Mouse (Mus musculus) cerebellum, adult 2 months (tissue): Measurements from ENCODE around the gene Ankrd40. TPM values are rescaled to one million over a fixed set of nuclear protein-coding genes. Genes with fewer than 3 reads are reported as not detected.

Experiments
- DNase-seq, 2 experiments: peaks; one replicate each; pipeline ENCODE4 v3.0.0; 2021
- H3K27ac ChIP-seq: fragments of 200-500 bp; 2 replicates; pipeline ENCODE4 v1.5.1; 2012; ENCODE audit warnings: low read length, control low read depth, inconsistent platforms; ENCODE audit not compliant: insufficient read depth
- H3K27me3 ChIP-seq: fragments of 200-500 bp; 2 replicates; pipeline ENCODE4 v1.6.1; 2012; ENCODE audit warnings: inconsistent platforms, mild to moderate bottlenecking, low read length, moderate library complexity; ENCODE audit not compliant: control insufficient read depth, insufficient read depth
- H3K4me1 ChIP-seq: fragments of 200-500 bp; 2 replicates; pipeline ENCODE4 v1.6.1; 2011; ENCODE audit warnings: low read length; ENCODE audit not compliant: control insufficient read depth, insufficient read depth
- H3K4me3 ChIP-seq: fragments of 200-500 bp; replicated peaks from 2 replicates; pipeline ENCODE3; 2011; ENCODE audit warnings: mild to moderate bottlenecking, low read depth, low read length, control low read depth; ENCODE audit not compliant: insufficient read depth
- CTCF ChIP-seq: fragments of 200-500 bp; IDR thresholded peaks from 2 replicates; pipeline ENCODE4 v1.5.1; 2011; ENCODE audit warnings: low read depth, mild to moderate bottlenecking, control low read depth, low read length, moderate library complexity, borderline replicate concordance; ENCODE audit not compliant: insufficient read depth
- POLR2A ChIP-seq: fragments of 200-500 bp; IDR thresholded peaks from 2 replicates; pipeline ENCODE4 v1.6.1; 2011; ENCODE audit warnings: low read length, control low read depth, borderline replicate concordance; ENCODE audit not compliant: insufficient read depth
- WGBS: fragments of 180-500 bp; shearing (Covaris S2); methylation state at CpG from one replicate; pipeline ENCODE4 v1.1.7; 2018; 5-methylcytosine and 5-hydroxymethylcytosine counted together
- polyA plus RNA-seq: library from polyadenylated mRNA; depleted of rRNA; stranded (reverse); fragments of >200 nt; gene quantifications from 2 replicates; pipeline ENCODE4 v1.2.3, GENCODE M21; 2012

The Ankrd40 gene
- polyA plus RNA-seq, 1 experiment, result 243 TPM

DNA sequence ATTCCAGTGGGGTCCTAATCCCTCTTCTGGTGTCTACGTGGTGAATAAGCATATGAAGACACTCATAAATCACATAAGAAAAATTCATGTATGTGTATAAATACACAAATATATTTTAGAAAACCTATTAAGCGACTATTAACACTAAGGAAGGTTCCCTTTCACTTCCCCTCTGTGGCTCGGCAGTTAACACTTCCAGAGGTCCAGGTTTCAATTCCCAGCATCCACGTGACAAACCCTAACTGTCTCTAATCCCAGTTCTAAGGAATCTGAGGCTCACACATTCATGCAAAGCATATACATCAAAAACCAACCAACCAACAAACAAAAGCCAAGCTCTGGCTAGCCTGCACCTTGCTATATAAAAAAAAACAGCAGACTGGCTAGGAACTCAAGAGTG, 10.3 kb upstream of the Ankrd40 start:
- WGBS, result 27% methylated on average over 4 of the region's 4 CpGs
- H3K4me1 ChIP-seq, result peaks cover 12% of the 10 kb centered on the region; the same call in 1 of the 2 replicates
- TF ChIP-seq POLR2A (no peak), CTCF (no peak)

GRCm38 (mm10) chr11:94318056-94318455, 9.7 kb upstream of the Ankrd40 start:
- H3K4me3 ChIP-seq, result no peak overlapping the region
- no peak overlapping the region for H3K27ac ChIP-seq
- H3K4me1 ChIP-seq, result peaks cover 9% of the 10 kb centered on the region; the same call in 1 of the 2 replicates
- no peaks in the 10 kb centered on the region for H3K27me3 ChIP-seq
- TF ChIP-seq CTCF, result no peak
- no peak for TF ChIP-seq POLR2A
- WGBS, result 24% methylated on average over 5 of the region's 5 CpGs
- peak in 1 of 2 experiments; percentile 36 for DNase-seq

More for the DNA sequence above, 10.3 kb upstream of the Ankrd40 start:
- Histone ChIP-seq H3K4me3 (no peak overlapping the region), H3K27ac (no peak overlapping the region), H3K27me3 (no peaks in the 10 kb centered on the region)
- no peak for DNase-seq

DNA sequence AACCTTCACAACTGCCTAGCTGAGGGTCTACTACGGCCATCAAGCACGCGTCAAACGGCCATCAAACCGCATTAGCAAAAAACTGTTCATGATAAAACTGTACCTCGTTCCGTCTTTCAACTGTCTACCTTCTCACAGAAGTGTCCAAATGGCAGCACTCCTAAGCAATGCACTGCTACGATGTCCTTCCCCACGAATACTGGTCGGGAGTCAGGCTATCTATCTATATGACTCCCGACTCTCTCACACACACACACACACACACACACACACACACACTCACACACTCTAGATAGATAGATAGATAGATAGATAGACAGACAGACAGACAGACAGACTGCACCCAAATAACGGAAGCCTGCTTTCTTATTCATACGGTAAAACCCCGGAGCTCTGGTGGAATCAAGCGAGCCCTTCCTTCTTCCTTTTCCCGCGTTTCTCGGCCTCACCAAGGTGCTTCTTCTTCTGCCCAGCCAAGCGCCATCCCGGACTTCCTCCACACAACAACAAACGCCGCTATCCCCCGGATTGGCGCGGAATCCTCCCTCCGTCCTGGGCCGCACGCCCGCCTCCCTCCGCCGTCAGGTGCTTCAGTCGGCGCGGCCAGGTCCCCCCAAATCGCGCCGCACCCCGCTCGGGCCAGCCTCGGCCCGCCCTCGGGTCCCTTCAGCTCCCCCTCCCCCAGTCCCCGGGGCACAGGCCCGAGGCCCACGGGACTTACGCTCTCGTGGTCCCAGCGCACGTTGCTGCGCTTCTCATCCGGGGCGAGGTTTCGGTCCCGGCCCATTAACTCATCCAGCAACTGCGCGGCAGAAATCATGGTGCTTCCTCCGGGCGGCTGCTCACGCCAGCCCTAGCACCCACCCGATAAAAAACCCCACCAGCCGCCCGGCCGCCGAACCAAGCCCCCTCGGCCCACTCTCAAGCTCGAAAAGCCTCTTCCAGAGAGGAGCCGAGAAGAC, 6.6 kb upstream of the Ankrd40 start:
- H3K4me3 ChIP-seq, result peak overlapping the region; percentile 72
- no peak for TF ChIP-seq POLR2A
- no peak for TF ChIP-seq CTCF
- DNase-seq, result peak; percentile 30 to 73
- H3K27ac ChIP-seq, result peak overlapping the region; percentile 80
- H3K4me1 ChIP-seq, result peaks cover 2% of the 10 kb centered on the region; the same call in 1 of the 2 replicates
- WGBS, result under 1% methylated on average over 67 of the region's 67 CpGs
- H3K27me3 ChIP-seq, result no peaks in the 10 kb centered on the region

GRCm38 (mm10) chr11:94321931-94322400, 5.8 kb upstream of the Ankrd40 start, which contains the start of gene Luc7l3:
Gene Luc7l3, minus strand, starts transcription at chr11:94321988.
- no peaks in the 10 kb centered on the region for H3K27me3 ChIP-seq
- peak within 1 kb of the TSS; percentile 89 for H3K4me3 ChIP-seq
- TF ChIP-seq POLR2A, result peak; percentile 89; the same call in 1 of the 2 replicates
- TF ChIP-seq CTCF, result no peak
- peaks cover 5% of the 10 kb centered on the region; the same call in 1 of the 2 replicates for H3K4me1 ChIP-seq
- peak within 1 kb of the TSS; percentile 80 for H3K27ac ChIP-seq
- DNase-seq, result peak; percentile 95 to 96
- WGBS, result 1% methylated on average over 36 of the region's 36 CpGs

DNA sequence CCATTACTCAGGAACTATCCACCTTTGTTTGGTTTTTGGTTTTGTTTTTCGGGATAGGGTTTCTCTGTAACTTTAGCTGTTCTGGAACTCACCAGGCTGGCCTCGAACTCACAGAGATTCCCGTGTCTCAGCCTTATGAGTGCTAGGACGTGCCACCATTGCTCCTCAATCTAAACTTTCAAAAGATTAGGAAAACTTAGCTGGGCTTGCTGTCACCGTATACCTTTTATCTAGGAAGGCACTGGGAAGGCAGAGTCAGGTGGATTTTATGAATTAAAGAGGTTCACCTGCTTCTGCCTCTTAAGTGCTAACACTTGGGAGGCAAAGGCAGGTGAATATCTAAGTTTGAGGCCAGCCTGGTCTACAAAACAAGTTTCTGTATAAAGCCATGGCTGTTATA, 5.2 kb upstream of the Ankrd40 start:
- Histone ChIP-seq H3K27ac (peak overlapping the region; percentile 67; the same call in 1 of the 2 replicates), H3K4me3 (no peak overlapping the region), H3K4me1 (peaks cover 5% of the 10 kb centered on the region; the same call in 1 of the 2 replicates), H3K27me3 (no peaks in the 10 kb centered on the region)
- WGBS, result 54% methylated on average over 5 of the region's 5 CpGs
- no peak for DNase-seq
- TF ChIP-seq POLR2A, result no peak
- TF ChIP-seq CTCF, result no peak

- WGBS, result 75% methylated on average over 5 of the region's 5 CpGs
- H3K27ac ChIP-seq, result no peak overlapping the region
Measured at GRCm38 (mm10) chr11:94323271-94323925, 4.4 kb upstream of the Ankrd40 start.

DNA sequence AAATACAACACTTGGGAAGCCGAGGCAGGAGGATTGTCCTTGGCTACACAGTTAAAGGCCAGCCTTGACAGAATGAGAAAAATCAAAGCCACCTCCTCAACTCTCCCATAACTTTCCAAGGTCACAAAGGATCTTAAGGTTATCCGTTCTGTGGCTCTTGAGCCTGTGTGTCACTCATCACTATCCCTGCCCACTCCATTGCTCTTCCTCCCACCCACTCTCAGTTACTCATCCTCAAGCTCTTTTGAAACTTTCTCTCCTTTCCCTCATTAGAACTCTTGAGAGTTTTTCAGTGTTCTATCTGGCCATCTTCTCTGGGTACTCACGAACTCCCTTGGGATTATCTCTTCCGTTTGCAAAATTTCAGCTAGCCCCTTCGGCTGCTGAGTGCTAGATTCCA, 3.2 kb upstream of the Ankrd40 start:
- no peak for DNase-seq
- Histone ChIP-seq H3K27ac (no peak overlapping the region), H3K4me1 (peaks cover 5% of the 10 kb centered on the region; the same call in 1 of the 2 replicates), H3K27me3 (no peaks in the 10 kb centered on the region), H3K4me3 (no peak overlapping the region)
- TF ChIP-seq POLR2A (no peak), CTCF (no peak)
- 88% methylated on average over 5 of the region's 5 CpGs for WGBS

More at GRCm38 (mm10) chr11:94323271-94323925, 4.4 kb upstream of the Ankrd40 start:
- no peaks in the 10 kb centered on the region for H3K27me3 ChIP-seq
- peaks cover 5% of the 10 kb centered on the region; the same call in 1 of the 2 replicates for H3K4me1 ChIP-seq
- no peak for TF ChIP-seq POLR2A
- TF ChIP-seq CTCF, result no peak
- no peak for DNase-seq
- no peak overlapping the region for H3K4me3 ChIP-seq
